Mouse (Mus musculus): Measurements from ENCODE around the gene Sebox.

The Sebox gene

DNA sequence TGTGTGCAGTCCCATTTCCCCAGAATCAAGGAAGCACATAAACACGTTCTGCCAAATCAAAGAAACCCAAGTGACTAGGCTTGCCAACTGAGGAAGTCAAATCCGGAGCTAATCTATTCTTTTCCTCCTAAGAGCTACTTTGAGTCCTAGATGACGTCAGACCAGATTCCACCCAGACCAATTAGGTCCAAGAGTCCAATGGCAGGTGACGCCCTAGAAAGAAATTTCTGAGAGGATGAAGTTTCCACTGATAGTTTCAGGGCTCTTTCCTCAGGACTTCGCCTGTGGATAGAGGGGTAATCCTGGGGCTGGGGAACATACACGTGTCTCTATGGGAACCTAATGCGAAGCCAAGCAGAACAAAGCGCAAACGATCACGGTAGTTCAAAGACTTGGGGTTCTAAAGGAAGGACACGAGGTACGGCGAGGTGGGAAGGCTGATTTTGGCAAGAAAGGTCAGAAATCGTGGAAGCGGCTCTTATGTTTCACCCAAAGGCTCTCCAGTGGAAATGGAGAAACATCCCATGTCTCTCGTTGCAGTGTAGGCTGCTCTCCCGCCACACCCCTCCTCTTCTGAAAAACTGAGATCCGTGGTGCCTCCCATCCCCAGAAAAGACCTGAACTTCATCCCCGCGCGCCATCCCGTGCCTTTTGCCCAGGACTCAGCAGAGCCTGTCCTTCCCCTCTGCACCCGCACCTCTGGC is 32.3 kb downstream of the Sebox start:
- peak; percentile 54 to 66 for DNase-seq

DNA sequence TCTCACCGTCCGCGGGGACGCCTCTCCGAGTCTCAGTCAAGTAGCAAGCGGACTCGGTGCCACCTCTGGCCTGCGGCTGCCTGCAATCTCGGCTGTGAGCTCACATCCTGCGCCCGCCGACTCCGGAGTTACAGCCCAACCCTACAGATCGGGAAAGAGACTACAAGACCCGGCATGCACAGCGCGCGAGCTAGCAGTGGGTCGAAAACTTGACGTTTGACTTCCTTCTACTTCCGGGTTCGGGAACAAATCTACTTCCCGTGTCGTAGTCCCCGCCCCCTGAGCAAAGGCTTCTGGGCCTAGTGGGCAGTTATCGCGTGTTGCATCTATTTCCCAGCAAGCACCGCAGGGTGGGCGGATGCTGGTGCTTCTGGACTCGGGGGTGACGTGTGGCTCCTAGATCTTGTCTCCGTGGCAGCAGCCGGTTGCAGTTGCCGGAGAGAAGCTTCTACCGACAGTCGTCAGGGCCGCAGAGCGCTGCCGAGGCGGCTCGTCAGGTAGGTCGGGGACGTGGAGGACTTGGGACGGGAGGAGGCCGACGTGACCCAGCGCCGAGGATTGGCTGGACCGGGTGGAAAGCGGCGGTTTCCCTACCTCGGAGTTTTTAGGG is 32.9 kb downstream of the Sebox start, which contains the start of the genes Tnfaip1 and Ift20:
Tnfaip1 (minus strand) TSS at position 253 of the 610 bp plus-strand sequence.
Ift20 (plus strand) TSS at position 282 of the 610 bp plus-strand sequence.
- DNase-seq: peak; percentile 99

DNA sequence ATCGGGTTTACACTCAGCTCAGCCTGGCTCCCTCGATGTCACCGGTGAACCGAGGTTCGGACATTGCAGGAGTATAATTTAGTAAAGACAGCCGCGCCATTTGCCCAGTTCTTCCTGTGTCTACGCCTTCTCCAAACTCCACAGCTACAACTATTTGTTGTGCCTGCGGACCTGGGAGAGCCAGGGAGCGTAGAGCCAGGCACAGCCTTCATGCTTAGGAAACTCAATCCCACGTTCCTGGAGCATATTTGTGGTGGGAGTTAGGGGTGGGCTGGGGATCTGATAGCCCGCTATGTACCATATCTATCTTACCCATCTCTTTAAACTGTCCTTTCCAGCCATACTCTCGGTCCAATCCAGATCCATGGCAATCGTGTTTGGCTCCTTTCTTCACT is 33.4 kb downstream of the Sebox start:
- no peak for DNase-seq

DNA sequence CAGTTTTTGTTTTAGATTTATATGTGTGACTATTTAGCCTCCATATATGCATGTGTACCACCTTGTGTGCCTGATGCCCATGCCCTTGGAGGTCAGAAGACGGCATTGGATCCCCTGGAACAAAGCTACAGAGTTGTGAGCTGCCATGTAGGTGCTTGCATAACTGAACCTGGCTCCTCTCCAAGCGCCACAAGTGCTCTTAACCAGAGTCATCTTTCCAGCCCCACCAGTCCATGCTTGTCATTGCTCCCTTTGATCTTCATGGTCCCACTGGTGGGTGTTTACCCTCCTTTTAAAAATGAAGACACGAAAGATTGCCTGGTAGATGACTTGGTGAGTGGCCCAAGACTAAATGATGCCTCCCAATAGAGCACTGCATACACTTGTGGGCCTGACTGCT is 37.1 kb downstream of the Sebox start:
- DNase-seq: peak; percentile 36 to 52

DNA sequence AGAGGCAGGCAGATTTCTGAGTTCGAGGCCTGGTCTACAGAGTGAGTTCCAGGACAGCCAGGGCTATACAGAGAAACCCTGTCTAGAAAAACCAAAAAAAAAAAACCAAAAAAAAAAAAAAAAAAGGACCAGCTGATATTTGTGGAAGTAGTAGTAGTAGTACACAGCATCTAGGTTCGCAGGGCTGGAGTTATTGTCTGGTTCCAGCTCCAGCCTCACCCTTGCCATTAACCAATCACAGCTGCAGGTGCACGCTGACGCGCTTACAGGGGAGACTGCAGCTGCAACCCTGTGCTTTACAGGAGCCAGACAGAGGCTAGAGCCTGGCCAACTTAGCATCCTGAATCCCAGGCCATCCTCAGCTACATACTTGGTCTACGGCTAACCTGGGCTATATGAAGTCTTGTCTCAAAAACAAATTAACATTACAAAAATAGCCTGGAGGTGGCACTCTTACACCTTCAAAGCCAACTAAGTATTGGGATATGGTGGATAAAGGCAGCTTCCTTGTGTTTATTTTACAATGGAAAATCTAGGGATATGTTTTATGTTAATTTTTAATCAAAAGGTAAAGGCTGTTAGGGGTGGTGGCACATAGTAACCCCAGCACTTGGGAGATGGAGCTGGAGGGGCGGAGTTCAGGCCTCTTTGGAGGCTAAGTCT is 41.3 kb downstream of the Sebox start:
- DNase-seq: no peak

DNA sequence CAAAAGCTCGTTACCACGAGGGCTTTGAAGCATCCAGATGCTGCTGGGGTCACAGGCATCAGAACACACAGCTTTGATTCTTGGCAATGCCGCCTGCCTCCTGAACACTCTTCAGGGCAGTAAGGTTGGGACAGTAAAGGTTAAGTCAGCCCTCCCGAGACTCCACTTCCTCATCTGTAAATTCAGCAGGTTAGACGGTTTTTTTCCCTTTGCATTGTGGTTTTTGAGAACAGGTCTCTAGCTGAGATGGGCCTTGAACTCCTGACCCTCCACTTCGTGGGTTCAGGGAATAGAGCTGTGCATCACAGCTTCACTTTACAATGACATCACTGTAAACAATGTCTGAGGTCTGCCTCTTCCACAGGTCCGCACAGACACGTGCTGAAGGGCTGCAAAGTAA is 41.9 kb downstream of the Sebox start:
- DNase-seq: no peak

DNA sequence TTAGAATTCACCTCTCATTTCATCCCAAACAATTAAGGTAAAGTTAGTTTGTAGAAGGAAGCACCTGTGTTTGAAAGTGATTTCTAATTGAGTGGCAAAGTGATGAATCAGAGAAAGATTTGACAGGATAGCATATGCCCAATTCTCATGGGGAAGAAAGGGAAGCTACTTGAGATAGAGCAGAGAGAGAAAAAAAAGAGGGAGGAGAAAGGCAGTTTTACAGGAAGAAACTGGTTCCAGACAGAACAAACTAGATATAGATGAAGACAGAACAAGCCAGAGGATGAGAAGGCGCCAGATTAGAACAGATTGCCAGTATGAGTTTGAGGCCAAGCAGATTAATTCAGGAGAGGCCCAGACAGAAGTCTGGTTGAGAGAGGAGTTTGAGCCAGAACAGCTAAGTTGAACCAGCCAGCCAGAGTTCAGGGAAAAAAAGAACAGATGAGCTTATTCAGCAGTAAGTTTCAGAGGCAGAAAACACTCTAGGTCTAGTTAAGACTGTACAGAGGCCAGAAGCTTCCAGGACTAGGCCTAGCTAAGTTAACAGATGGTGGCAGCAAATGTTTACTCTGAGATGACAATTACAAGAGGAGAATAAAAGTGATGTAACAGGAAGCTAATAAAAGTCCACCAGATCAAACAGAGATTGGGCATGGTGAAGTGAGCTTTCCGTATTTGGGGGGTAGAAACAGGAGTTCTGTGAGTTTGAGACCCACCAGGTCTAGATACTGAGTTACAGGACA is 44.6 kb downstream of the Sebox start:
- DNase-seq: no peak

DNA sequence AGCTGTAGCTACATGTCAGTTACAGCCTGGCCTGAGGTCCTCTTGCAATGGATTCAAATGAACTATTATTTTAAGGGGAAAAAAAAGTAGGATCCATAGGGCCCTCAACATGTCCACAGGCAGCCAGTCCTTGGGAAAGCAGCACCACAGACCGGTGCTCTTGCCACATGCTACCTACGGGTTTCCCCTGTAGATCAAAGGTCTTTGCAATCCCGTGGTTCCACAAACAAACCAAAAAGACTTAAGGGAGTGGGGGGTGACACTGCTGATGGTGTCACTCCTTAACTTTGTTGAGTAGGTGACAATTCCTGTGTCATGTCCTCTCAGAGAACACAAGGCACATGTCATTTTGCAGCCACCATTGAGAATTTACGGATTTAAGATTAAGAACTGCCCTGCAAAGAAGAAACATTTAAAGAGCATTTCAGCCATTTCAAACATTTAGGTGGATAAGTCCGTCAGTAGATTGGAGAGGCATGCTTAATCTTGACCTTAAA is 46.3 kb downstream of the Sebox start:
- no peak for DNase-seq

DNA sequence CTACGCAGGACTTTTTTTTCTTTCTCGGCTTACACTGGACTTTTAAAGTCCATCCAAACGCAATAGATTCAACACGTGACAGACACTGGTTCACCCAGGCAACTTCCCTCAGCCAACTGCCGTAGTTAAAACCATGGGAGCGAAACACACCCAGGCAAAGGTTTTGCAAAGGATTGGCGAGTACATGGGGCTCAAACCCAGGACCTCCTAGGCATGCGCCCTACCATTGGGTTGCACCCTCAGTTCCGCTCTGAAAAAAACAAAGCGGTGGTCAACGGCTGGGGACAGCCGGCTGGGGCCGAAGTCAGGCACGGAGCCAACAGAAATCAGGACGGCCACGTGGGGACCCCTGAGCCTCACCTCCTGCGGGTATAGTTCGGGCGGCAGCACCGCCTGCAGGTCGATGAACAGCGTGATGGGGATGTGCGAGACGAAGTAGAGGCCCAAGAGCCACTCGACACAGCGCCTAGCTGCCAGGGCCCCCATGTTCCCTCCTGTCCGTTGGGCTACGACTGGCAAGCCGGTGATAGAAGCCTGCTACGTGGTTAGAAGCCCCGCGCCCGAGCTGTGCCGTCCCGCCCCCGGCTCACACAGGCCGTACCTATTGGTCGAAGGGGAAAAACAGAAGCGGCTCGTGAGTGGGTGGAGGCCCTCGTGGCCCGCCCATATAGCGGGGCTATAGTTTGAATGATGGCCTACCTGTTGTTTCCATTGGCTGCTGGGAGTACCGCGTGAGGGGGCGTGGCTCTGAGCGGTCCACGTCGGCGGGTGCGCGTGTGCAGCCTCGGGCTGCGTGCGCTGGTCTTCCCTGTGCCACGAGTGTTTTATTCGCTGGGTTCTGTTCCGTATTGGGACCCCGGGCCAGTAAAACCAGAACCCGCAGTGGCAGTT is 47.2 kb downstream of the Sebox start, which contains the start of gene Tmem97:
Tmem97 (minus strand) TSS at position 610 of the 891 bp plus-strand sequence.
- peak; percentile 97 to 99 for DNase-seq

DNA sequence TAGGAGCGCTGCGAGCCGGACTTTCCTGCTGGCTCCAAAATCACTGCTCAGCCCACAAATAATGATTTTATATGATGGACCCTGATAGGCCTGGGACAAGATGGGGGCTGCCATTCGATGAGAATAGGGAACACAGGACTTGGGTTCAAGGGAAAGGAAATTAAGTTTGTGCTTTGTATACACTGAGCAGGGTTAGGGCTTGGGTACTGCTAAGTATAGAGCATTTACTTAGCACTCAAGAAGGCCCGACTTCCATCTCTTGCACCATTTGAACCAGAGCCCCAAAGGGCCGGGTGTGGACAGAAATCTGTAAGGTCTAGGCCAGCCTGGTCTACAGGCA is 47.8 kb downstream of the Sebox start:
- DNase-seq: no peak

All from kidney, postnatal 25 days (tissue).